Mouse (Mus musculus) gastrocnemius, adult 2 months (tissue): Measurements from ENCODE around the gene Oog4. TPM values are rescaled to one million over a fixed set of nuclear protein-coding genes. Genes with fewer than 3 reads are reported as not detected.
"Not testable (repeated sequence)": the region's sequence is repeated elsewhere in the genome, so short reads cannot be mapped to it uniquely, and the experiment has no call there.

ENCODE experiments used
- DNase-seq: peaks from one replicate; pipeline ENCODE4 v3.0.0; 2022
- H3K27ac ChIP-seq: fragments of 200-600 bp; 2 replicates; pipeline ENCODE4 v1.8.1; 2022; ENCODE audit warnings: mild to moderate bottlenecking
- H3K4me3 ChIP-seq: fragments of 200-600 bp; 2 replicates; pipeline ENCODE4 v1.8.1; 2022; ENCODE audit warnings: mild to moderate bottlenecking, moderate library complexity
- CTCF ChIP-seq: fragments of 200-600 bp; IDR thresholded peaks from 2 replicates; pipeline ENCODE4 v1.8.1; 2022; ENCODE audit warnings: antibody characterized with exemption, mild to moderate bottlenecking, moderate library complexity
- intact Hi-C: fragments of 180-260 bp; cut with DNase I; formaldehyde crosslinking; loops from one replicate; pipeline ENCODE4 v1.15.1; 2025
- long read RNA-seq, 2 experiments: library from polyadenylated mRNA; stranded (forward); transcript quantifications; one replicate each; pipeline ENCODE4 v2.0.0; 2021
- total RNA-seq, 2 experiments: library from RNA; stranded (reverse); gene quantifications; 2 replicates each; pipeline ENCODE4 v1.2.3; 2021

The Oog4 gene
- total RNA-seq = not detected
- long read RNA-seq, experiment 1 = 0 reads
- long read RNA-seq, experiment 2 = 0 reads

GRCm38 (mm10) chr4:143450224-143450623 lies at the start of gene Oog4:
Gene Oog4, minus strand, starts transcription at chr4:143450324.
- DNase-seq = no peak
- Histone ChIP-seq H3K4me3 (no peak within 1 kb of the TSS), H3K27ac (no peak within 1 kb of the TSS)
- no peak for TF ChIP-seq CTCF
- intact Hi-C loops = no loop called here

- DNase-seq, intact Hi-C loops, H3K27ac ChIP-seq, H3K4me3 ChIP-seq: not testable (repeated sequence)
Observed at GRCm38 (mm10) chr4:143426770-143427169, 23.4 kb downstream of the Oog4 start.

GRCm38 (mm10) chr4:143414121-143414520 lies 36.0 kb downstream of the Oog4 start:
- no peak for TF ChIP-seq CTCF
- intact Hi-C loops = no loop called here
- no peak overlapping the region for H3K4me3 ChIP-seq
- no peak overlapping the region for H3K27ac ChIP-seq
- DNase-seq = no peak

GRCm38 (mm10) chr4:143413621-143414020 lies 36.5 kb downstream of the Oog4 start:
- DNase-seq = no peak
- no peak for TF ChIP-seq CTCF
- intact Hi-C loops = no loop called here
- peak overlapping the region; percentile 76 for H3K4me3 ChIP-seq
- no peak overlapping the region for H3K27ac ChIP-seq

GRCm38 (mm10) chr4:143412219-143413092 lies 37.7 kb downstream of the Oog4 start, which contains the start of gene Pramef8:
Gene Pramef8, plus strand, starts transcription at chr4:143412426.
- peak within 1 kb of the TSS; percentile 76 for H3K4me3 ChIP-seq
- TF ChIP-seq CTCF = no peak
- peak; percentile 91 for DNase-seq
- H3K27ac ChIP-seq = peak within 1 kb of the TSS; percentile 98
- intact Hi-C loops = no loop called here

- no peak for DNase-seq
- Histone ChIP-seq H3K4me3 (peak overlapping the region; percentile 76), H3K27ac (peak overlapping the region; percentile 98)
- TF ChIP-seq CTCF = no peak
- intact Hi-C loops = no loop called here
Observed at GRCm38 (mm10) chr4:143411566-143412218, 38.4 kb downstream of the Oog4 start.

GRCm38 (mm10) chr4:143394181-143394580 lies 55.9 kb downstream of the Oog4 start, which contains the start of gene Pramel1:
Gene Pramel1, plus strand, starts transcription at chr4:143394428.
- TF ChIP-seq CTCF = no peak
- intact Hi-C loops = no loop called here
- H3K4me3 ChIP-seq = no peak within 1 kb of the TSS
- no peak within 1 kb of the TSS for H3K27ac ChIP-seq
- peak; percentile 24 for DNase-seq

GRCm38 (mm10) chr4:143388955-143389702 lies 61.0 kb downstream of the Oog4 start:
- TF ChIP-seq CTCF = peak; percentile 55
- peak; percentile 64 for DNase-seq
- intact Hi-C loops = no loop called here
- Histone ChIP-seq H3K4me3 (peak overlapping the region; percentile 67), H3K27ac (no peak overlapping the region)

Other genes starting within 250 kb of the Oog4 start
- 10 to 100 TPM; 24.7 to 26.5 TPM for gene Prdm2, start 237.3 kb downstream of the Oog4 start, total RNA-seq
- 1 to 10 TPM; 4.5 to 7.7 TPM for gene Pdpn, start 150.8 kb downstream of the Oog4 start, total RNA-seq
- gene Lrrc38, start 100.6 kb downstream of the Oog4 start, total RNA-seq = 10 to 100 TPM; 27.1 to 39.4 TPM
- not detected for gene Pramel1, start 55.9 kb downstream of the Oog4 start, total RNA-seq
- 1 to 10 TPM; 6.2 to 7.8 TPM for gene Pramef8, start 37.9 kb downstream of the Oog4 start, total RNA-seq
- gene Gm13043, start 61.0 kb upstream of the Oog4 start, total RNA-seq = not detected
- gene Gm13040, start 85.6 kb upstream of the Oog4 start, total RNA-seq = not detected
- not detected for gene BC080695, start 101.4 kb upstream of the Oog4 start, total RNA-seq
- not detected for gene Gm13057, start 101.4 kb upstream of the Oog4 start, total RNA-seq
- not detected for gene Gm13083, start 164.7 kb upstream of the Oog4 start, total RNA-seq
- gene Gm13088, start 206.9 kb upstream of the Oog4 start, total RNA-seq = not detected